Mouse (Mus musculus) G1E-ER4 (cell line): ENCODE data around the gene Urgcp. TPM values are rescaled to one million over a fixed set of nuclear protein-coding genes. Genes with fewer than 3 reads are reported as not detected.

Source experiments
- GATA1 ChIP-seq: IDR thresholded peaks from one replicate; pipeline ENCODE4 v1.8.0; 2012; ENCODE audit warnings: low read length, inconsistent platforms
- polyA plus RNA-seq: library from polyadenylated mRNA; stranded (reverse); fragments of >175 nt; gene quantifications from 2 replicates; pipeline ENCODE4 v1.2.3, GENCODE M21; 2012

The Urgcp gene
- polyA plus RNA-seq, 1 experiment = 11.7 TPM

DNA sequence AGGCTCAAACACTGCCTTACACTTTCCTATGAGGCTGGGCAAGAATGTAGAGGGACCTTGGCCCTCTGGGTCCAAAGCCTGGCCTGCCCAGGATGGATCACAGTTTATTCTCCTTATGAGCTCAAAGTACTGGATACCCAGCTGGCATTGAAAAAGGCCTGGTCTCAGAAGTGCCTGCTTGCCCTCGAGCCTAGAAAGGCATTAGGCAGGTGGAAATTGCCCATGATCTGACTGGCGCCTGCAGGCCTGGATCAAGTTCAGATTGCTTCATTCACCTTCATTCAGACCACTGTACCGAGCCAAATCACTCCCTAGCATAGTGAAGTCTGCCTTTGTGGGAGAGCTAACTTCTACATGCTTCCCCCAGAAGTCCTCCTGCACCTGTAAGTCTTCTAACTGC, 22.3 kb downstream of the Urgcp start:
- TF ChIP-seq GATA1 = no peak

DNA sequence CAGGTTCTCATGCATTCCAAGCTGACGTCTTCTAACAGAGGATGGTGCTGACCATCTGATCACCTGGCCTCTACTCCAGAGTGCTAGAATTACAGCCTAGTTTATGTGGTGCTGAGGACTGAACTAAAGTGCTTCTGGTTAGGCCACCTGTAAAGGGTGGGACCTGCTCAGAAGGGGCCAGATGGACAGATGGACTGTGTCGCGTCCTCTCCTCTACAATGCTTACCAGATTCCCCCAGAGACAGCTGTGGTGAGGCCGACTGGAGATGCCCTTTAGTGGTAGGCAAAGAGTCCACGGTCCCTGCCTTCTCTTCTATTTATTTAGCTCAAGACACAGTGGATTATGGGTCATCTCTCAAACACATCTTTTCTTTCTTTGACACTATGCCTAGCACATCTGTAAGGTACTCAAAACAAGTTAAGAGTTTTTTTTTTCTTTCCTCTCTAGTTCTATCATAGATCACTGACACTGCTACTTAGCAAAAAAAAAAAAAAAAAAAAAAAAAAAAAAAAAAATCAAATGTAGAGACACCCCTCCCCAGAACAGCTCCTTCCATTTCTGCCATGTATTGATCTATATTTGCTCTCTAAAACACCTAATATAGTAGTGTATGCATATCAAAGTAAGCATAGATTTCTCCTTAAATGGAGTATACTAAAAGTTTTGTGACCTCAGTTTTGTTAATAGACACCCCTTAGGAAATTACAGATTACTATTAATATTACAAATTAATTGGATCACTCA, 23.1 kb downstream of the Urgcp start:
- no peak for TF ChIP-seq GATA1

DNA sequence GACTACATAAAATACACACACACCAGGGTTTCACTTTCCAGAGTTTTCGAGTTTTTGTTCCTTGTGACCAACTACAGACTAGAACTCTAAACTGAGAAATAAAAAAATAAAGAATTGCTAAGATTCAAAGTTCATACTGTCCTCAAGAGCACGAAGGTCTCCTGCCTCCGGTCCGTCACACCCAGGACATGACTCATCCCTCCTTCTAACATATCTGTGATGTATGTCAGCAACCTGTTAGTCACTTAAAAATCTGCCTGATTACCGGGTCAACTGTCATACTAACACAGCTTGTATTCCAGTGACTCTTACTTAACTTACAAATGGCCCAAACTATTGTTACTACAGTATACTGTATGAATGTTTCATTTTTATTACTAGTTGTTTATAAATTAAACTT, 25.0 kb downstream of the Urgcp start:
- no peak for TF ChIP-seq GATA1

DNA sequence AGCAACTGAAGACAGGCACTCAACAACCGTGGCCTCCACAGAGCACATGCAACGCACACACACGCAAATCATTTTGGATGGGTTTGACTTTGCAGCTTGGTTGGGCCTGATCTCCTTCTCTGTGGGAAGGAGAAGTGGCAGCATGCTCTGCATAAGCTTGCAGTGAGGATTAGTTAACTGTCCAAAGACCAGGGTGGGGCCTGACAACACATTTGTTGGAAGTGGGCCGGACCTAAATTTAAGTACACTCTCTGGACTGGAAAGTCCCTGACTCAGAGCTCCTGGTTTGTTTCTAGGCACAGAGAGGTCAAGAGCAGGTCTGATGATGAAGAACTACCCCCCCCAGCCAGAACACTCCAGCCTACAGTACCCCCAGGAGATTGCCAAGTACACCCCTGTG, 27.9 kb downstream of the Urgcp start:
- TF ChIP-seq GATA1 = no peak

DNA sequence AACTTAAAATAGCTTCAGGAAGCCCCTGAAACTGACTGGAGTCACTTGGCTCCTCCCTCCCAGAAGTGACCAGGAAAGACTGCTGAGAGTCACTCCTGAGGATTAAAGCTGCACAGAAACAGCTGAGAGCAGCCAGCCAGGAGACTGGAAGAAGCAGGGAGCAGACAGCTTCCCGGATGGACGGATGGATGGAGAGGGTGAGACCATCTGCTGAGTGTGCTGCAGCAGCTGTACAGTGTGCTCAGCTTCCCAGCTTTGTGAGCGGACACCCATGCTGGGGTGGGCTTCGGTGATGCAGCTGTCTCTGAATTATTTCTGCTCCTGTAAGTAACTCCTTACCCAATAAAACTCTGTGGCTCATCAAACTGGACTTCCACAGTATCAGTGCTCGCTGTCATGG, 29.8 kb downstream of the Urgcp start:
- TF ChIP-seq GATA1 = no peak

DNA sequence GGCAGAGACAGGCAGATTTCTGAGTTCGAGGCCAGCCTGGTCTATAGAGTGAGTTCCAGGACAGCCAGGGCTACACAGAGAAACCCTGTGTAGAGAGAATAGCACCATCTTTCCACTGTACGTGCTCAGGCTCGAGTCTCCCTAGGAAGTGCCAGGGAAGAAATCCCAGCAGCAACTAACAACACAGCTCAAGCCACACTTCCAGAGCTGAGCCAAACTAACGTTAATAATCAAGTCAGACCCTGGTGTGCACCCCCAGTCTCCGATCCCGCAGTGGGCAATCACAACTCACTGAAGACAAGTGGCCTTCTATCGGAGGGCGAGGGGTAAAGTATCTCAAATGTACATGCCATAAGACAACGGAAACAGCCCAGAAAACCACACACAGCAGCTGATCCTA, 32.6 kb downstream of the Urgcp start:
- no peak for TF ChIP-seq GATA1

DNA sequence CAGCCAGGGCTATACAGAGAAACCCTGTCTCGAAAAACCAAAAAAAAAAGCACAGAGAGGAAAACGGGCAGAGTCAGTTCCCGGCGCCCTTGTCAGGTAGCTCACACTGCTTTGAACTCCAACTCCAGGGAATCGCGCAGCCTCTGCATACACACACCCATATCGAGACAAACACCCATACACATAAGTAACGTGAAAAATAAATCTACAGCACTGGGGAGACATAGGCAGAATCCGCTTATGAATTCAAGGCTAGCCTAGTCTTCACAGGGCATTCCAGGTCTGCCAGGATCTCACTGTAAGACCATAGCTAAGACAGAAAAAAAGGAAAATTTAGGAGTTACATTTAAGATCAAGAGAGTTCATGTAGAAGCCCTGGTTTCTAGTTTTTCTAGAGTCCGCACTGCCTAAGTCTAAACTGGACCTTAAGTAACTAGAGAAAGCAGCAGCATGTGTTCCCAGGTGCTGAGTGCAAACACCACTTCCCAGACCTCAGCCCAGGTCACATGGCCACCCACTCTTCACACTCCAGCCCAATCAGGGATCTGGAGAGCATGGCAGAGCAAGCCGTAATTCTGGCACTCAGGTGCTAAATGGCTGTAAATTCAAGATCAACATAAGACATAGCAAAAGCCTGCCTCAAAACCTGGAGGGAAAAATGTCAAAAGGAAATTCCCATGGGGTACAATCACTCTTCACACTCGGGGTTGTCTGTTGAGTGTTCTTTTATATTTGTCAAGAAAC, 43.4 kb downstream of the Urgcp start:
- TF ChIP-seq GATA1 = no peak

DNA sequence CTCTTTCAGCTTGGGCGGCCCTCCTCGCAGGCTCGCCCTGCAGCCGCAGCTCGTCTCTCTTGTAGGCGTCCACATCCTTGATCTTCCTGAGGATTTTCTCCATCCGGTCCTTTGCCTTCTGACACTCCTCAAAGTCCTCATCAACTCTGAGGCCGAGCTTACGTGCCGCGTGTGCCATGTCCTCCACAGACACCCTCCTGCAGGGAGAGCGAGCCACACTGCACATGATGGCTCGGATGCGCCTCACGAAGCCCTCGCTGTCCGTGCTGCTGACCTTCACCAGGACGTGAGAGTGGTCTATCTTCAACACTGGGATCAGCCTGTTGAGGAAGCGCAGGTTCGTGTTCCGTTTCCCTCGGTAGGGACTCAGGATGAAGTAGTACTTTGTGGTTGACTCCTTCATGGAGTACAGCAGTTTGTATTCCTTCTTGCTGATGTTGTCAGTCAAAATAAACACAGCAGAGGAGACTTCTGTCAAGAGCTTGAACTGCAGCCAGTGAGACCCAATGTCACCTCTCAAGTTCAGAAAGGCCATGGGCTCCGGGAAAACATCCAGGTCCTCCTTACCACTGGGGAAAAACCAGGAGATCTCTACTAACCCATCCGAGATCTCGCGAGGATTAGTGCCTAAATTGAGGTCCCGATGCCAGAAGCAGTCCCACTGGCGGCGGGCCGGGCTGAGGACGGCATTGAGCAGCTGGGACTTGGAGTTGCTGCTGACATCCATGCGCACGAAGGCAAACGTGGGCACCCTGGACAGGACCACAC, 45.1 kb downstream of the Urgcp start:
- no peak for TF ChIP-seq GATA1

DNA sequence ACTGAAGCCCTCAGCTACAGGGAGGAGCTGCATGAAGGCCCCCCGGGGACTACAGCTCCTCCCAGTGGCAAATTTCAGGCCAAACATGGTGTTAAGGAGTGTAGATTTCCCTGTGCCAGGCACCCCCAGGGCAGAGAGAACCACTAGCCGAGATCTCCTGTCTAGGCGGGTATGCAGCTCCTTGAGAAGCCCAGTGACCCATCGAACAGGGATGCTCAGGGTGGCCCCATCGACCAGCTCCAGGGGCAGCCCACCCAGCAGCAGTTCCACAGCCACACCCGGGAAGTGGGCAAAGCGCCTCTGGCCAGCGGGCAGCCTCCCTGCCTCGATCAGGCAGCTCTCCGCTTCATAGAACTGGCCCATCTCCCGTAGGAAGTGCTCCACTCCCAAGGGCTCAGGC, 45.9 kb downstream of the Urgcp start:
- no peak for TF ChIP-seq GATA1

DNA sequence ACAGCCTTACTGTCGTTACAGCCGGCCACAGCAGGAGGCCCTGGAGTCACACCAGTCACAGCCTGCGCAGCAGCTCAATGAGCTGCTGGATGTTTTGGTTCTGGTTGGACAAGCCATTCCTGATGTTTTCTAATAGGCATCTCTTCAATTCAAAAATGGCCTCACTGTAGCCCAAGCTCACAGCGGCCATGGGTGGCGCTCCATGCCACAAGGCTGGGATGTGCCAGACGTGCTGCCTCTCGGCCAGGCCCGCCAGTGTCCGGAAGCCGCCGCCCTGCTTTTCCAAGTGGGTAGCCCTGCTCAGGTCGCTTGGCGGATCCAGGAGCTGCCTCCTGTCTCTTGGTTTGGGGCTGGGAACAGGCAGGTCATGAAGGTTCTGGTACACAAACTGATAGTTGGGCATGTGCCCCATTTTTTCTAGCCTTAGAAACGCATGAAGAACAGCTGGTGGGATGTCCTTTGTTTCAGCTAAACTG, 46.5 kb downstream of the Urgcp start, which contains the start of gene Mrps24:
Gene Mrps24, minus strand, starts transcription at position 51 of the 476 bp plus-strand sequence.
- no peak for TF ChIP-seq GATA1

DNA sequence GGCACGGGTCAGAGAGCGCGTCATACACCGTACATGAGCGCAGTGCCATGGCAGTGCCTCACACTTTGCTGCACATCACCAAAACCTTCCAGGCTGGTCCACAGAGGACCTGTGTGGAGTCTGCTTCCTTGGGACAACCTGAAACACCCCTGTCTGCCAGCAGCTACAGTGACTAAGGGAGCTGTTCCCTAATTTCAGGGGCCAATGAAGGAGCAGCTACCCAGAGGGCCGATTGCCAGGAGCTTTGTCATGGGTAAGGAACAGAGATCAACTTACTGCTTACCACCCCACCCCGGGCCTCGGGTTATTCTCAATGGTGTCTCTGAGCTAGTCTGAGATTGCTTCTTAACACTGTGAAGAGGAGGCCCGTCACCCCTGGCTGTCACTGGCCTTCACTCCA, 47.0 kb downstream of the Urgcp start:
- TF ChIP-seq GATA1 = no peak

DNA sequence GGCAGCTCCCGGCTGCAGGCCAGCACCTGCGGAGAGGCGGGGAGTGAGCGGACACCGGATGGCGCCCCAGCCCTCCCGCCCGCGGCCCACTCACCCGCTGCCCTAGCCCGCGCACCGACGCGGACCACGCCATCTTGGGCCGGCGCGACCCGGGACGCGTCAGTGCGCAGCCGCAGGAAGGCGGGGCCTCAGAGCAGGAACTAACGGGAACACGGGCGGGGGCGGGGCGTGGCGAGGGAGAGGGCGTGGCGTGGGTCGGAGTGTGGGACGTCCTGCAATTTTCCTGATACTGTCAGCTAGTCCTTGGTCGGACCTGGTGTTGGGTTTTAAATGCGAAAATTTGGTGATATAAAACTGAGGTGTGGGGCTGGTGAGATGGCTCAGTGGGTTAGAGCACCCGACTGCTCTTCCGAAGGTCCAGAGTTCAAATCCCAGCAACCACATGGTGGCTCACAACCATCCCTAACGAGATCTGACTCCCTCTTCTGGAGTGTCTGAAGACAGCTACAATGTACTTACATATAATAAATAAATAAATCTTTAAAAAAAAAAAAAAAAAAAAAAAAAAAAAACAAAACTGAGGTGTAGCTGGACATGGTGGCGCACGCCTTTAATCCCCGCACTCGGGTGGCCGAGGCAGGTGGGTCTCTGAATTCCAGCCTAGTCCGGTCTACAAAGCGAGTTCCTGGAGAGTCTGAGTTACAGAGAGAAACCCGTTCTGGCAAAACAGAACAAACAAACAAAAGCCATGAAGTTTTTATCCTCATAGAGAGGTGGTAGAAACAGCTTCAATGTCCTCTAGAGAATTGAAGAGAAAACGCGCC, 54.4 kb downstream of the Urgcp start:
- no peak for TF ChIP-seq GATA1

DNA sequence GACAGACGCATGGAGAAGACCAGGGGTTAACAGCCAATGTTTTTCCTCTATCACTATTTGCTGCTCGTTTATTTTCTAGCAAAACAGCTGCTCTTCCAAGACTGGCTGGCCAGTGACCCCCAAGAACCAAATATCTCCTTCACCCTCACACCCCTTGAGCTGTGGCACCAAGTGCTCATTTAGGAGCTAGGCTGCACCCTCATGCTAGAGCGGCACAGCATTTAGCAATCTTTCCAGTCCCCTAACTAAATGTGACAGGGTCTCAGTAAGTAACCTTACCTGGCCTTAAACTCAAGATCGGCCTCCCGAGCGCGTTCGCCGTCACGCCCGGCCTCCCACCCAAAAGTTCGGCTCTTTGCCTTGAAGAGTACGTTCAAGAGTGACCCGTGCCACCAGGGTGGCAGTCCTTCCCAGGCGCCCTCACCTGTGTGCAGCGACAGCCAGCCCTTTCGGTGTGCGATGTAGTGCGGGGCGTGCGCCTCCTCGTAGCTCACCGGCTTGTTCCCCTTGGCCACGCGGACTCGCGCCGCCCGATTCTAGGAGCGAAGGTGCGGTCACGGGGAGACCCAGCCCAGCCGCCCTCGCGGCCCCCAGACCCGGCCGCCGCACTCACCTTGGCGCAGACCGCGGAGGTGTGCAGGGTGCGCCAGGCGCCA, 55.2 kb downstream of the Urgcp start:
- no peak for TF ChIP-seq GATA1

DNA sequence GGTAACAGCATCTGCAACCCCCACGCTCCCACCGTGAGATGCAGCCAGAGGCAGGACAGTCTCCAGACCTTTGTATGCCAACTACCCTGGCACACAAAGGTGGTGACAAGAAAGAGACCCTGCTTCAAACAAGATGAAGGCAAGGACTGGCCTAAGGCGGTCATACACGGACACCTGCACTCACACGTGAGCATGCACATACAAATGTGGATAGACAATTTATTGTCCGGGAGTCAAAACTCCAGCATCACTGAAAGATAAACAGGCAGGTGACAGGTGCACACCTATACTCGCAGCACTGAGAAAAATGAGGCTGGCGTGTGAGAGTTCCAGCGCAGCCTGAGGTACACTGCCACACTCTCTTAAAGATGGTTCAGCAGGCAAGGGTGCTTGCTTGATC, 56.2 kb downstream of the Urgcp start:
- TF ChIP-seq GATA1 = no peak

DNA sequence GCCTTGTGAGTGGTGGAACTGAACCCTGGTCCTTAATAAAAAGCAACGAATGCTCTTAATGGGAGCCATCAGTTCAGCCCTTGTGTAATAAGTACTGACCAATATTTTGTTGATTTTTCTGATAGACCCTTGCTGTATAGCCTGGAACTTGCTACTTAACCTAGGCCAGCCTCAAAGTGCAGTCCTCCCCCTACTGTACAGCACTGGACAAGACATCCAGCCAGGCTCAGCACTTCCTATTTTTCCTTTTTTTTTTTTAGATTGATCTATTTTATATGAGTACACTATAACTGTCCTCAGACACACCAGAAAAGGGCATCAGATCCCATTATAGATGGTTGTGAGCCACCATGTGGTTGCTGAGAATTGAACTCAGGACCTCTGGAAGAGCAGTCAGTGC, 58.8 kb downstream of the Urgcp start:
- no peak for TF ChIP-seq GATA1
